ENCODE assay signal across 16 mouse cellular contexts in the genomic region with DNA sequence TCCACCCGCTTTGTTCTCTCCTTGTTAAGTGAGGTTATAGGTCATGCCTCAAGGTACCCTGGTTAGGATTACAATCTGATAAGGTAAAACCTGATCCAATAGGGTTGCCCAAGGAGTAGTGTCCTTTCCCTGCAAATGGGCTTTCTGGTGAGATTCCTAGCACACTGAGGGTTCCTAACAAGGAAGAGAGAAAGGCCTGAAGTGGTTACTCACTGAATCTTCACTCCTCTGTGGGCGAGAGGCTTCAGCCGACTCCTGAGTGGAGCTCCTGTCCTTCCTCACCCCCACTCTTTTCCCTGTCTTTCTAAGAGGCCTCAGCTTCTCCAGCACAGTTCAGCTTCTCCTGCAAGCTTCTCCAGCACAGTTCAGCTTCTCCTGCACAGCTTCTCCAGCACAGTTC. TPM values are rescaled to one million over a fixed set of nuclear protein-coding genes. Genes with fewer than 3 reads are reported as not detected.
"Had no signal": no experiment of that assay in that cellular context is flagged by ENCODE, and none has a peak within 500 bp of the region (broad histone marks: within the 10 kb centered on the region; RNA-seq: fewer than 3 reads in every experiment).

No protein-coding gene starts in this region.

- ATAC-seq: midbrain, embryonic 16.5 days had no signal

- H3K27me3 ChIP-seq: midbrain, embryonic 12.5 days; neural tube, embryonic 12.5 days; stomach, embryonic 15.5 days had no signal

- H3K27ac ChIP-seq: midbrain, embryonic 10.5 days; midbrain, embryonic 12.5 days; neural tube, embryonic 12.5 days; stomach, embryonic 15.5 days; stomach, postnatal 0 days had no signal

- H3K36me3 ChIP-seq: midbrain, embryonic 10.5 days; midbrain, embryonic 12.5 days; neural tube, embryonic 12.5 days; stomach, embryonic 15.5 days had no signal

- H3K9me3 ChIP-seq: midbrain, embryonic 10.5 days; midbrain, embryonic 12.5 days; neural tube, embryonic 12.5 days; stomach, embryonic 15.5 days had no signal

- DNase-seq: lung, adult 18-20 months; lung, embryonic 14.5 days; lung, postnatal 10 days; lung, postnatal 4 days; midbrain, embryonic 14.5 days; right cerebral cortex, postnatal 14 days; thymus, adult 2 months; thymus, postnatal 25 days; thymus, postnatal 4 days had no signal

- H3K4me2 ChIP-seq: lung, embryonic 14.5 days; midbrain, embryonic 12.5 days; neural tube, embryonic 12.5 days; stomach, embryonic 15.5 days had no signal

- H3K4me1 ChIP-seq: midbrain, embryonic 10.5 days; midbrain, embryonic 12.5 days; neural tube, embryonic 12.5 days; stomach, embryonic 15.5 days had no signal

- H3K9ac ChIP-seq: lung, embryonic 14.5 days; midbrain, embryonic 12.5 days; neural tube, embryonic 12.5 days; stomach, embryonic 15.5 days had no signal

- H3K4me3 ChIP-seq: midbrain, embryonic 10.5 days; midbrain, embryonic 12.5 days; neural tube, embryonic 12.5 days; stomach, embryonic 15.5 days had no signal

RNA-seq across cellular contexts. Expression of a gene that starts 17.3 kb away (rescaled TPM):
- total RNA-seq: neutrophil, adult 5-6 weeks had no signal
